In genomic region chr1:39477064-39477463, GRCm38 (mm10) we compare ENCODE assay signal across 11 mouse cellular contexts. TPM values are rescaled to one million over a fixed set of nuclear protein-coding genes. Genes with fewer than 3 reads are reported as not detected.
DNase-seq lines count a peak whose midpoint lies in the region; ATAC-seq and TF ChIP-seq lines count a peak whose summit lies in the region.
"Had no signal": no experiment of that assay in that cellular context is flagged by ENCODE, and none has a peak within 500 bp of the region (broad histone marks: within the 10 kb centered on the region; RNA-seq: fewer than 3 reads in every experiment).

No protein-coding gene starts in this region.

- peak overlapping the region; percentile 94 for H3K4me2 ChIP-seq in kidney, postnatal 0 days (ENCODE audit: low read length)
- peak overlapping the region; percentile 98 for H3K4me2 ChIP-seq in embryonic facial prominence, embryonic 13.5 days
- H3K4me2 ChIP-seq in hindbrain, embryonic 16.5 days (ENCODE audit: low read length) = peak overlapping the region; percentile 99
- H3K4me2 ChIP-seq in midbrain, embryonic 16.5 days (ENCODE audit: low read length) = peak overlapping the region; percentile 97

- no peak for TF ChIP-seq CTCF in kidney, postnatal 0 days (IDR thresholded peaks at IDR 0.05; ENCODE audit: low read depth)

- 0 out of 2 replicates have a peak, but pooled peaks cover 8% of the 10 kb centered on the region for H3K4me1 ChIP-seq in kidney, postnatal 0 days (replicated peaks; ENCODE audit: insufficient read depth, low read length)
- H3K4me1 ChIP-seq in embryonic facial prominence, embryonic 13.5 days = peaks cover 17% of the 10 kb centered on the region
- peaks cover 10% of the 10 kb centered on the region for H3K4me1 ChIP-seq in hindbrain, embryonic 16.5 days (ENCODE audit: control insufficient read depth, insufficient read depth, low read depth, low read length)
- H3K4me1 ChIP-seq in midbrain, embryonic 16.5 days (ENCODE audit: control insufficient read depth, insufficient read depth, low read length) = peaks cover 10% of the 10 kb centered on the region

- no peaks in the 10 kb centered on the region for H3K27me3 ChIP-seq in kidney, postnatal 0 days (ENCODE audit: insufficient read depth, low read length)
- peaks cover 20% of the 10 kb centered on the region for H3K27me3 ChIP-seq in embryonic facial prominence, embryonic 13.5 days
- H3K27me3 ChIP-seq in hindbrain, embryonic 16.5 days (replicated peaks; ENCODE audit: control insufficient read depth, insufficient read depth, low read length) = no peaks in the 10 kb centered on the region
- no peaks in the 10 kb centered on the region for H3K27me3 ChIP-seq in midbrain, embryonic 16.5 days (ENCODE audit: control insufficient read depth, insufficient read depth, low read depth, low read length)

- no peak for DNase-seq in kidney, postnatal 0 days (ENCODE audit: low spot score)
- DNase-seq in kidney, adult 8-10 months = no peak
- no peak for DNase-seq in Muller cell, postnatal 12 days (ENCODE audit: inconsistent ontology term)
- DNase-seq in layer of hippocampus, postnatal 36 days = no peak
- no peak for DNase-seq in right cerebral cortex, postnatal 10 days (ENCODE audit: low spot score in 2 of 2)
- DNase-seq: cerebellum, postnatal 25 days; thymus, postnatal 36 days had no signal

- WGBS in kidney, postnatal 0 days = 58% methylated on average over 5 of the region's 5 CpGs
- 77% methylated on average over 5 of the region's 5 CpGs for WGBS in embryonic facial prominence, embryonic 13.5 days
- WGBS in hindbrain, embryonic 16.5 days = 73% methylated on average over 5 of the region's 5 CpGs
- 78% methylated on average over 5 of the region's 5 CpGs for WGBS in midbrain, embryonic 16.5 days

- H3K9ac ChIP-seq in kidney, postnatal 0 days (ENCODE audit: low read depth, low read length) = no peak overlapping the region
- no peak overlapping the region for H3K9ac ChIP-seq in embryonic facial prominence, embryonic 13.5 days
- 0 out of 2 replicates have a peak overlapping the region, but pooled peaks have one; percentile 23 for H3K9ac ChIP-seq in hindbrain, embryonic 16.5 days (ENCODE audit: low read depth, low read length)
- peak overlapping the region; percentile 80; the same call in 1 of the 2 replicates for H3K9ac ChIP-seq in midbrain, embryonic 16.5 days (ENCODE audit: low read depth, low read length)

- H3K9me3 ChIP-seq in kidney, postnatal 0 days (replicated peaks; ENCODE audit: low read length) = no peaks in the 10 kb centered on the region
- no peaks in the 10 kb centered on the region for H3K9me3 ChIP-seq in embryonic facial prominence, embryonic 13.5 days
- H3K9me3 ChIP-seq in hindbrain, embryonic 16.5 days (ENCODE audit: control insufficient read depth, low read length) = no peaks in the 10 kb centered on the region
- no peaks in the 10 kb centered on the region for H3K9me3 ChIP-seq in midbrain, embryonic 16.5 days (replicated peaks; ENCODE audit: control insufficient read depth, low read length, poor library complexity, severe bottlenecking)

- no peak for ATAC-seq in kidney, postnatal 0 days (replicated peaks; ENCODE audit: low FRiP score, low read depth)
- no peak for ATAC-seq in embryonic facial prominence, embryonic 13.5 days (ENCODE audit: insufficient number of reproducible peaks, insufficient read depth, low FRiP score, low TSS enrichment, low read depth)
- no peak for ATAC-seq in hindbrain, embryonic 16.5 days
- ATAC-seq in midbrain, embryonic 16.5 days = no peak
- ATAC-seq: inflammation-experienced regulatory T-cells, adult 6 months had no signal

- H3K36me3 ChIP-seq in kidney, postnatal 0 days (ENCODE audit: insufficient read depth, low read length) = no peaks in the 10 kb centered on the region
- H3K36me3 ChIP-seq in embryonic facial prominence, embryonic 13.5 days = no peaks in the 10 kb centered on the region
- no peaks in the 10 kb centered on the region for H3K36me3 ChIP-seq in hindbrain, embryonic 16.5 days (ENCODE audit: control insufficient read depth, insufficient read depth, low read length)
- no peaks in the 10 kb centered on the region for H3K36me3 ChIP-seq in midbrain, embryonic 16.5 days (ENCODE audit: control insufficient read depth, insufficient read depth, low read length)

- no peak overlapping the region for H3K27ac ChIP-seq in kidney, postnatal 0 days
- no peak overlapping the region for H3K27ac ChIP-seq in embryonic facial prominence, embryonic 13.5 days
- H3K27ac ChIP-seq in hindbrain, embryonic 16.5 days (ENCODE audit: low read depth, low read length) = no peak overlapping the region
- no peak overlapping the region for H3K27ac ChIP-seq in midbrain, embryonic 16.5 days (ENCODE audit: low read length)

- H3K4me3 ChIP-seq in kidney, postnatal 0 days (replicated peaks; ENCODE audit: low read depth, low read length) = peak overlapping the region; percentile 73; the same call in 1 of the 2 replicates
- peak overlapping the region; percentile 63; the same call in 1 of the 2 replicates for H3K4me3 ChIP-seq in embryonic facial prominence, embryonic 13.5 days
- peak overlapping the region; percentile 81 for H3K4me3 ChIP-seq in hindbrain, embryonic 16.5 days (ENCODE audit: low read length)
- H3K4me3 ChIP-seq in midbrain, embryonic 16.5 days (ENCODE audit: low read depth, low read length) = peak overlapping the region; percentile 73

RNA-seq across cellular contexts. Expression of gene Tbc1d8, which starts 1.5 kb away (rescaled TPM):
- 7.3 and 7.6 TPM in 2 replicates for polyA plus RNA-seq in kidney, postnatal 0 days (2015; fragmentation: Nextera tagmentation; extraction: Ambion mirVana)
- 9.3 and 10.0 TPM in 2 replicates for polyA plus RNA-seq in embryonic facial prominence, embryonic 13.5 days (2015; fragmentation: Nextera tagmentation; extraction: Ambion mirVana)
- 9.9 and 12.3 TPM in 2 replicates for polyA plus RNA-seq in hindbrain, embryonic 16.5 days (2015; fragmentation: Nextera tagmentation; extraction: Ambion mirVana)
- 11.7 and 12.6 TPM in 2 replicates for polyA plus RNA-seq in midbrain, embryonic 16.5 days (2015; fragmentation: Nextera tagmentation; extraction: Ambion mirVana)
- 10 to 100 TPM; 10.9 to 12.7 TPM for total RNA-seq in layer of hippocampus, postnatal 36 days (2021)

RNA-seq across cellular contexts. Expression of gene Cnot11, which starts 57.7 kb away (rescaled TPM):
- polyA plus RNA-seq in kidney, postnatal 0 days (2015; fragmentation: Nextera tagmentation; extraction: Ambion mirVana) = 16.8 and 18.6 TPM in 2 replicates
- 21.6 and 21.9 TPM in 2 replicates for polyA plus RNA-seq in embryonic facial prominence, embryonic 13.5 days (2015; fragmentation: Nextera tagmentation; extraction: Ambion mirVana)
- polyA plus RNA-seq in hindbrain, embryonic 16.5 days (2015; fragmentation: Nextera tagmentation; extraction: Ambion mirVana) = 11.3 and 11.4 TPM in 2 replicates
- polyA plus RNA-seq in midbrain, embryonic 16.5 days (2015; fragmentation: Nextera tagmentation; extraction: Ambion mirVana) = 10.5 and 10.6 TPM in 2 replicates
- total RNA-seq in layer of hippocampus, postnatal 36 days (2021) = 10 to 100 TPM; 22.5 to 22.8 TPM

Comparison
In these comparisons a context has a peak if more than half of its experiments do, and no peak if none do; other contexts are left out.
1. H3K9ac ChIP-seq: peak in hindbrain, embryonic 16.5 days (single experiment) and midbrain, embryonic 16.5 days (single experiment); none in kidney, postnatal 0 days (single experiment) and embryonic facial prominence, embryonic 13.5 days (single experiment).
2. Peak in every context shown above with its lines, with median percentiles within 50 percentile points of each other: H3K4me2 ChIP-seq and H3K4me3 ChIP-seq.